Mouse (Mus musculus) liver, adult 2 months (tissue): ENCODE data around the gene 1700028P14Rik.

ENCODE experiments used
- CTCF ChIP-seq: fragments of 200-500 bp; IDR thresholded peaks from 2 replicates; pipeline ENCODE4 v1.5.1; 2011; ENCODE audit warnings: low read depth, low read length, control low read depth
- POLR2A ChIP-seq: fragments of 200-500 bp; IDR thresholded peaks from 2 replicates; pipeline ENCODE4 v1.6.1; 2011; ENCODE audit warnings: low read length, control low read depth; ENCODE audit not compliant: insufficient read depth; ENCODE audit errors: extremely low read depth

DNA sequence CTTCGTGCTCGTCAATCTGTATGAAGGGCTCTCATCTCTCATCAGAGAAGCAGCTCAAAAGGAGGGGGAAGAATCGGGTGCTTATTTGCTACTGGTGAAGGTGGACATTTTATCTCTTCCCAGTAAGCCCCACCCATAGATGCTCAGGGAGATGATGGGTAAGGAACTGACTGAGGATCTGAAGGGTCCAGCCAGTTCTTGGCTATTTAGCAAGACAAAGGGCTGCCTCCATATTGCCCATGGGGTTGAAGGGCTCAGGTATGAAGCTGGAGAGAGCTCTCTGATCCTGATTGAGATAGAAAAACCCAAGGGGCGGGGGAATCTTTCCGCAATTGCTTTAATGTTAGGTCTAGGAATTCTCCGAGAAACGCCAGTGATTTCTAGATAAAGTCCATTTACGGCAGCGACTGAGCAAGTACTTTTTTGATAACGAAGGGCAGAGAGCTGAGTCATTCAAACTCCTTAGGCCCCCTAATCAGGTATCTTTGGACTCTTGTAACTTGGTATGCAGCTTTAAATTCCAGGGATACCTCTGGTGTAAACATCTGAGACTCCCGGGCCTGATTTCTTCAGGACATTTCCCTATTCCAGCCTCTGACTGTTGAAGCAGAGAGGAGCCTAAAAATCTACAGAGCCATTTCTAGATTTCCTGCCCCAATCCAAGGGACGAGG is 4.8 kb upstream of the 1700028P14Rik start:
- TF ChIP-seq POLR2A (no peak), CTCF (no peak)
